Mouse (Mus musculus) adipocyte (in vitro differentiated cells): ENCODE measurements around the gene Glipr1l2.
"Not testable (repeated sequence)": the region's sequence is repeated elsewhere in the genome, so short reads cannot be mapped to it uniquely, and the experiment has no call there.

Experiments used
- DNase-seq: peaks from one replicate; pipeline ENCODE4 v3.0.0-alpha.2; 2016; ENCODE audit warnings: low spot score

Gene Glipr1l2

DNA sequence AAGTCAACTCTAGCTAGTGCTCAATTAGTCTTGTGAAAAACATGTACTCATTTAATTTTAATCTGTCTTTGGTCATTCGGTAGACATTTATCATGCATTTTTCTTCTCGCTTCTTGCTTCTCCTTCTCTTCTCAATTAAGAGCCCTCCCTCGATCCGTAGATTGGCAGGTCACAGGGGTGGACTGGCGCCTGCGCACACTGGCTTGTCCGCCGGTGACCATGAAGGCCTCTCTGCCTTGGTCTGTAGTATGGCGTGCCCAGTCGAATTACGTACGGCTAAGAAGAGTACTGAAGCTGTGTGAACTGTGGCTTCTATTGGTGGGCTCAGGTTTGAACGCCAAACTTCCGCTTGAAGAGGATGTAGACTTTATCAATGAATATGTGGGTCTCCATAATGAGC lies at the start of gene Glipr1l2:
Gene Glipr1l2, plus strand, starts transcription at position 198 of the 400 bp plus-strand sequence.
- no peak for DNase-seq

DNA sequence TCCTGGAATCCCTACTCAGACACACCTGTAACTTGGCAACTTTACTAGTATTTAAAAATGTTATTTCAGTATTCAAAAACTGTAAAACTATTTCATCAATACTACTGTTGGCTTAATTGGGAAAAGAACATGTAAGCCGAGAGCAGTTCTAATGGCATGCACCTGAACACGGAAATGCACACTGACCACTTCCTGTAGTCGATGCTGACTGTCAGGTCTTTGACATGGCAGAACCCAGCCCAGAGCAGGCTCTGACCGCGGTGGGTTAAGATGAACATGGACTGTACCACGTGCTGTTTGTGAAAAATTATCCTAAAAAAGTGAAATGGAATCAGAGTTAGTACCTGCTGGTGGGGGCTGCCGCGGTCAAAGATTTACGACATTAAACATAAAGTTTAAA lies 39.6 kb upstream of the Glipr1l2 start:
- not testable (repeated sequence) for DNase-seq

DNA sequence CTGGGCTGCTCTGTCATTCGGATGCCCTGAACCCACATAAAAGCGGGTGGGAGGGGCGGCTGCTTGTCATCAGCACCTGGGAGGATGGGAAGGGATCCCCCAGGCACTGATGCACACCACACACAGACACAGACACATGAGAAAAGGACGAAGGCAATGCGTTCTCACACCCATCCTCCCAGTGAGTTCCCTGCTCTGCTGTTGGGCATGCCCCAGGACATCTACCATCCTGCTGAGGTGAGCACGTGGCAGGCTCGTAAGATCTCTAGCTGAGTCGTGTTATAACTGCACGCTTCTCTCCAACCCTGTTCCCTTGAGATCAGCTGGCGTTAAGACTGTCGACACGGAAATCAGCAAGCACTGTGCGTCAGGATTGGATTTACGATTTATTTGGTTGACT lies 38.9 kb upstream of the Glipr1l2 start:
- not testable (repeated sequence) for DNase-seq

DNA sequence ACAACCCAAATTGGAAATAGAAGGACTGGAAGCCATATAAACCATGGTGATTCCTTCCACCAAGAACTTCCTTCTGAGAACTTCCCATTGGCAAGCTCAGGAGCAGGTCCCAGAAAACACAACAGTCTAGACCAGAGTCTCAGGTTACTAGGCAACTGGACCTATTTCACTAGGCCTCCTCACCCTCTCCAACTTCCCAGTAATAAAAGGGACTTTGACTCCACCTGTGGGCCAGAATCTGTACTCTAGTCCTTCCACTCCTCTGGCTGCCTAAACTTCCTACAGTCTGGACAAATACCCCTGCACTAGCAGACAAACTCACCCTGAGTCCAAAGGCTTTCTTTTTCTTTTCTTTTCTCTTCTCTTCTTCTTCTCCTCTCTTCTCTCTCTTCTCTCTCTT lies 31.9 kb upstream of the Glipr1l2 start:
- no peak for DNase-seq

DNA sequence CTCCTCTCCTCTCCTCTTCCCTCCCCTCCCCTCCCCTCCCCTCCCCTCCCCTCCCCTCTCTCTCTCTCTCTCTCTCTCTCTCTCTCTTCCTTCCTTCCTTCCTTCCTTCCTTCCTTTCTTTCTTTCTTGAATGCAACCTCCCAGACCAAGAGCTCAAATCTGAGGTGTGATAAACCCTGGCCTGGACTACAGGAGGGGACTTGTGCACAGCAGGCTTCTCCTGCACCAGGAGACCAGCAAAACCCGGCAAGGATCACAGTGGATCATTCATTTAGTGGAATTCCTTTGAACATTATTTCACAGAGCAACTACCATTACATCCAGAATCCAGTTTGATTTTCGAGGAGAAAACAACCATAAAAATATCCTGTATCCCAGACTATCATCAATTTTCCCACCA lies 31.2 kb upstream of the Glipr1l2 start:
- DNase-seq, result not testable (repeated sequence)

DNA sequence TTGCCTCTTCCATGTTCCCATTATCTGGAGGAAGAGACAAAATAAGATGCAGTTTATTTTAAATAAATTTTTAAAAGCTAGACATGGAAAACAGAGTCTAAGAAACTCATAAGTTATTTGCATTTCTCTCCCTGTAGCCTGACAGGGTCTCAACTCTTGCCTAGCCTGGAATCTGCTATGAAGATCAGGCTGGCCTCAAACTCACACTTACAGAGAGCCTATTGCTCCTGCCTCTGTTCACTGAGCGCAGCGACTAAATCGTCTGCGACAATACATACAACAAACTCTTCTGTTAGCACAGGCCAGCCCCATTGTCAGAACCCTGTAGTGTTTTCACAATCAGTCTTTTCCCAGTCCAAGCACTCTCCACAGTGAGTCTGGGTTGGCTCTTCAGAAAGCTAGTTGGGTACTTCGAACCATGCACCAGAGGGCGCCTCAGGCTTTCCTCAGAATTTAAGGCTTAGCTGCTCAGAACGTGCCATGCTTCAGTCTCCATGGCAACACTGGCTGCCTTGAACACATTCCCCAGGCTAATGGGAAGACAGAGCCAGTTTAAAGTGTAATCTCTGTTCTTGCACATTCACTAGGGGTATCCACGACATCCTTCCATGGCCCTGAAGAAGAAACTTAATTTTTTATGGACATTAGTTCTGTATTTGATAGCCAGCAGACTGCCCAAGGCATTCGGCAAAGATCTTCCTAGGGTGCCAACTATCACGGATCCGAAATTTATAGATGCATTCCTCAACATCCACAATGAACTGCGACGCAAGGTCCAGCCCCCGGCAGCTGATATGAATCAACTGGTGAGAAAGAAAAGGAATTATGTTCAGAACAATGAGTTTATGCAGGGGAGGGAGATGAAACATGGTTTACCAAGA lies 23.2 kb upstream of the Glipr1l2 start, which contains the start of gene Glipr1l1:
Gene Glipr1l1, plus strand, starts transcription at position 488 of the 881 bp plus-strand sequence.
- peak; percentile 76 for DNase-seq

DNA sequence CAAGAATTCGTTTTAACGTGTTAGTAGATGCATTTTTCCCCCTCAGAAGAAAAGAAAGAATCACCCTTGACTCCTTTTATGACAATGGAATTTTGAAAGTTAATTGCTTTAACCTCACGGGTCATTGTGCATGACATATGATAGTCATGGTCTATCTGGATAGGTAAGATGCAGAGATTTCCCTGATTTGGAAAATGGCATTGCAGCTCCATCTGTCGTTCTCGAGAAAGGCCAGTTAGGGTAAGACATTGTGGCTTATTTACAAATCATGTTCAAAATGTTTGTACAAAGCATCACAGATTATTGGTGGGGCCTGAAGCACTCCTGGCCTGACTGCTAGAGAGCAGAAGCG lies 22.6 kb upstream of the Glipr1l2 start:
- DNase-seq, result not testable (repeated sequence)

DNA sequence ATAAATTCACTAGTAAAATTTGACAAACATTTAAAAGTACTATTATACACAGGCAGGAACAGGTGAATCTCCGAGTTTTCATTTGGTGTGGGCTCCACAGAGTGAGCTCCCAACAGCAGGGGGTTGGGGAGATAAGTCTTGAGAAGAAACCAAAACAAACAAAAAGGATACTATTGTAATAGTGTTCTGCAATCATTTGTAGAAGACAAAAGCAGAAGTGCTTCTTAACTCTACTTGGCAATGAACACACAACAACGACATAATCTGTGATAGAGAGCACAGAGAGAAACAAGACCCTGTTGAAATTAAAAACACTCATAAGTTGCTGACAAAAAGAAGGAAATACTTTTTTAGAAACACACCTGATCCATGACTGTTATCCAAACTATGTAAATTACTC lies 3.1 kb upstream of the Glipr1l2 start:
- DNase-seq, result no peak

DNA sequence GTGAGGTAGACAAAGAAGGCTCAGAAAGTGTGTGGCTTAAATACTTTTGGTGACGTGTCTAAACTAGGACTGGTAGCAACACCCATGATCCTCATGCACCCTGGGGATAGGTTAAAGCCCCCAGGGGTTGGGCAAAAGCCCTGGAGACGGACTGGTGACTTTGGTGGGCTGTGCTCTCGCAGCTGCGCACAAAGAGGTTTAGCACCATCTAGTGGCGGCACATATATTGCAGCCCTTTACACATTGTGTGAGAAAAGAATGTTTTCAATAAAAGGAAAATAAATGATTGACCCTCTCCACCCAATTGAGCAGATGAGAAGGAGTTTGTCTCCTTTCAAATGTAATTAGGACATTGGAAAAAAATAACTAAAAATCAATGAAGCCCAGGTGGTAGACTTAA lies 22.6 kb downstream of the Glipr1l2 start:
- DNase-seq, result peak; percentile 33

DNA sequence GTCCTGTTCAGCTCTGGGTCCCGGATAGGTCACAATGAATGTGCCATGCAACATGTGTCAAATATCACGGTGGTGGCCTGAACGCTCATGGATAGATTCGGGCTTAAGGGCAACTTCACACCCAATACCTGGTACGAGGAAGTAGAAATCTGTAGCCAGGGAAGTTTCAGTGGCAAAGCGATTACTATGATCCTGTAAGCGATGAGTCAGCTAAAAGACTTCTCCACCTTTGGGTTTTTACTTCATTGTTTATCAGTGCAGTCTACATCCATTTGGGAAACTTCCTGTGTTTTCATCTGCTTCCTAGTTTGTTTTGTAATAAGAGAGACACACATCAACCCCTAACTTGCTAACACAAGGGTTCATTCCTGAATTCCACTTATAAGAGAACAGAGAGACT lies 27.2 kb downstream of the Glipr1l2 start:
- no peak for DNase-seq

DNA sequence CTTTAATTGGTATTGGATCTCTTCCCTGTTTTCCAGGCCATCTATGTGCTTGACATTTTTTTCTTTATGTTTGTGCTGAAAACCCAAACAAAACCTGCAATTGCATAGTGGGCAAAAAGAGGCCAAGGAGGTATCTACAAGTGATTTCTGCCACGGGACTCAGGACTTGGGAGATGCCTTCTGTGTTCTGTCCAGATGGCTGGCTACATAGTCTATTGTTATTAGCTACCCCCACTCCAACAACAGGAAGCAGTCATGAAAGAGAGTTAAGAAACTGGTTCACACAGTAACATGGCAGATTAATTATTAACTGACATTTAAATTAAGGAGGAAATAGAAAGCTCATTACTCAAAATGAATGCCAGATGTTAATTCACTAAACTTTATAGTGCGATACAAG lies 41.9 kb downstream of the Glipr1l2 start:
- not testable (repeated sequence) for DNase-seq

DNA sequence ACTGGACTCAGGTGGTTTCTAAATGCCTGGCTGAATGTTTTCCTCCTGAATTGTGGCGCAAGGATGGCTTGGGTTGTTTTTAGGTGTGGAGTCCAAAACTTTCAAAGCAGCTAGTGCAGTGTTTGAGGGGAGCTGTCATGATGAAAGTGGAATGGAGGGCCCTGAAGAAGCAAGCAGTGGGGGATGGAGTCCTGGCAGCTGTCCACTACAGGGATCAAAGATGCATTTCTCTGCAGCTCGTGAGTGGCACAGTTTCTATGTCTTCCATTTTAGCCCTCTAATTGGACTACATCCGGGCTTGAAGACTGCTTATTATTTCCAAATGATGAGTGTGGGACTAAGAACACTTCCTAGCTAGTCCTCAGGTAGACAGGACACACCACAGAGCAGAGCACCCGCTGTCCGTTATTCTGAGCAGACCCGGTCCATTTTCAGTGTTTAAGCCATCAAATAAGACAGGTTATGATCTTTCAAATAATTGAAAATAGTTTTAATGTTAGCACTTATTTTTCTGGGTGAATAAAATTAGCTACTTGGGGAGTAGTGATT lies 44.6 kb downstream of the Glipr1l2 start:
- not testable (repeated sequence) for DNase-seq

DNA sequence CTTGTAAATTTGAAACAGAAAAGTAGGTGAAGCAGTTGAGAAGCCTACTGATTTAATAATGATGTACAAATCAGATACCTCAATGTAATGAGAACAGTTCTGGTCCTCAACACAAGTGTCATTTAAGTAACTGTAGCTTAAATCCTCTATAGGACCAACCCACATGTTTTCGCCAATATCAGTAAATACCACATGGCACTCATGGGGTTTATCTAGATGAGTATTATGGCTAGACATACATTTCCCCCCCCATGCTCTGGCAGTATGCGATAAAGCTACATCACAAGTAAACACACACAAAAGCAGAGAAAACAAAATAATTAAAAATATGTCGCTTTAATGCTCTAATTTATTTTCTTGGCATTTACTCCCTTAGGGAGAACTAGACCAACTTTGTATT lies 49.0 kb downstream of the Glipr1l2 start:
- DNase-seq, result no peak

DNA sequence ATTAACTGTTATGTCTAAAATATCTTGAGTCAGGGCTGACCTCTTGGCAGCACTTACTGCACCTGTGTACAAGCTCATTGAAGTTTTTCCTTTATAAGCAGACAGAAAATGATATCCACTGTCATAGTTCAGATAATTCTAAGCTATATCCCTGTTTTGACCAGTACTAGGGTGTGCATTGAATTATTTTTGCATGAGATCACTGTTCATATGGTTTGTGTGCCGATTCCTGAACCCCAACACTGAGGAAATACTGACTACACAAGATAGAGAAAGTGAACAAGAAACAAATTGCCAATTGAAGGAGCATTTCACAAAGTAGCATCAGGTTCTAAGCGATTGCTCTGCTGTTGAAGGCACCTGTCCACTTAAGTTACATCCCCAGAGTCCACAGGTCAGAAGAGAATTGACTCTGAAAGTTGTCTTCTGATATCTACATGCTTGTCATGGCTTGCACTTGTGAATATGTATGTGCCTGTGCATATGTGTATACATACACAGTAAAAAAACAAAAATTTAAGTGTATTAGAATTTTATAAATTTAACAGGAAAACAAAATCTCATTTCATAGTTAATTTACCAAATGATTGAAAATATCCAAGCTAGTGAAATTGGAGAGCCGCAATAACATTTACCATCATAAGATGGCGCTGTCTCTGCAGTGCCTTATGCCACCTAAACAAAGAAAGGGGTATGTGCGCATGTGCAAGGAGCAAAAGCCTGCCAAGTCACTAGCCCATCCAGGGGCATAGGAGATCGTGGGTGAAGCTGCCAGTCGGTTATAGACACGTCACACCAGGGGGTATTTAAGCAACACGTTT lies 55.1 kb downstream of the Glipr1l2 start:
- peak; percentile 58 for DNase-seq

DNA sequence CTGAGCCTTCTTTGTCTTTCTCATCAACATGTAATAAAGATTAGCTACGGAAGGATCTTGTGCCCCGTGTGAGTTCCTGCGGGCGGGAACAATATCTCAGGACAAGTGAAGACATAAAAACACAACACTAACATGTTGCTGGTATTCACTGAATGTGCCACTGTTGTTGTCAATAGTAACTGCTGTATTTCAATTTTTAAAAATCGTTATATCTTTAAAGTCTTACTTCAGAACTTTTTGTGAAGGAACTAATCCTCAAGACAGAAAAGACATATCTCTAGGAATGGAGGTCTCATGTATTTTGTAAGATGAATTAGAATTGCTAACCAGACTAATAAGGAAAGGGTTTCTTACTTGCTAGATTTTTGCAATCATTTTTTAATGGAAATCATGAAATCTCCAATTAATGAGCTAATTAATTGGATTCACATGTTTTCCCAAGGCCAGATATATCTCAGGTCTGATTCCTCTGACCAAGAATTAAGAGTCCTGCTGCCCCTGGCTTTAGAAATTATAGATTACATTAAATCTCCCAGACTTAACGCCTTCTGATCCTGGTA lies 55.8 kb downstream of the Glipr1l2 start:
- no peak for DNase-seq

DNA sequence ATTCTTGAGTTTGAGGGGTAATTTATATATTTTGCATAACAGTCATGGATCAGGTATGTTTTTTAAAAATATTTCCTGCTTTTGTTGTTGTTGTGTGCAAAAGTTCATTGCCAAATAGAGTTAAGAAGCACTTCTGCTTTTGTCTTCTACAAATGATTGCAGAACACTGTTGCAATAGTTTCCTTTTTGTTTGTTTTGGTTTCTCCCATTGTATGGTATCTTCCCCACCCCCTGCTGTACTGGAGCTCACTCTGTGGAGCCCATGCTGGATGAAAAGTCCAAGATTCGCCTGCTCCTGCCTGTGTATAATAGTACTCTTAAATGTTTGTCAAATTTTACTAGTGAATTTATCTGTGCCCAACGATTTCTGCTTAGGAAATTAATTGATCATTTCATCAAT lies 56.7 kb downstream of the Glipr1l2 start:
- DNase-seq, result peak; percentile 13
